In genomic region chr6:88800735-88801134, GRCm38 (mm10) we compare ENCODE assay signal across 13 mouse cellular contexts. TPM values are rescaled to one million over a fixed set of nuclear protein-coding genes. Genes with fewer than 3 reads are reported as not detected.
DNase-seq lines count a peak whose midpoint lies in the region; ATAC-seq and TF ChIP-seq lines count a peak whose summit lies in the region.
"Had no signal": no experiment of that assay in that cellular context is flagged by ENCODE, and none has a peak within 500 bp of the region (broad histone marks: within the 10 kb centered on the region; RNA-seq: fewer than 3 reads in every experiment).

No protein-coding gene starts in this region.

- no peak for DNase-seq in hindbrain, embryonic 11.5 days (ENCODE audit: low spot score)
- DNase-seq in midbrain, postnatal 0 days (ENCODE audit: low spot score) = peak; percentile 75
- no peak for DNase-seq in midbrain, embryonic 11.5 days (ENCODE audit: low spot score, missing footprints)
- DNase-seq in cerebellum, postnatal 36 days = peak; percentile 88
- no peak for DNase-seq in thymus, postnatal 10 days (ENCODE audit: low spot score in 2 of 2)
- no peak for DNase-seq in testis, postnatal 10 days (ENCODE audit: low spot score)
- DNase-seq: kidney, adult 9 months; midbrain, embryonic 14.5 days had no signal

- no peak overlapping the region for H3K9ac ChIP-seq in hindbrain, embryonic 15.5 days
- H3K9ac ChIP-seq in hindbrain, embryonic 11.5 days (ENCODE audit: low read depth, low read length) = no peak overlapping the region
- no peak overlapping the region for H3K9ac ChIP-seq in midbrain, postnatal 0 days (replicated peaks; ENCODE audit: low read length, poor library complexity, severe bottlenecking)
- H3K9ac ChIP-seq in midbrain, embryonic 11.5 days (ENCODE audit: low read length) = no peak overlapping the region
- H3K9ac ChIP-seq: neural tube, embryonic 15.5 days had no signal

- H3K27ac ChIP-seq in hindbrain, embryonic 15.5 days (replicated peaks) = no peak overlapping the region
- no peak overlapping the region for H3K27ac ChIP-seq in hindbrain, embryonic 11.5 days (ENCODE audit: low read depth, low read length)
- H3K27ac ChIP-seq in midbrain, postnatal 0 days (ENCODE audit: low read depth, low read length) = no peak overlapping the region
- no peak overlapping the region for H3K27ac ChIP-seq in midbrain, embryonic 11.5 days (ENCODE audit: low read depth, low read length)
- H3K27ac ChIP-seq: neural tube, embryonic 15.5 days had no signal

- H3K27me3 ChIP-seq in hindbrain, embryonic 15.5 days = no peaks in the 10 kb centered on the region
- H3K27me3 ChIP-seq in hindbrain, embryonic 11.5 days (ENCODE audit: control insufficient read depth, insufficient read depth, low read length) = no peaks in the 10 kb centered on the region
- H3K27me3 ChIP-seq in midbrain, postnatal 0 days (ENCODE audit: insufficient read depth, low read length) = no peaks in the 10 kb centered on the region
- no peaks in the 10 kb centered on the region for H3K27me3 ChIP-seq in midbrain, embryonic 11.5 days (ENCODE audit: control insufficient read depth, insufficient read depth, low read length)
- H3K27me3 ChIP-seq: CH12.LX; neural tube, embryonic 15.5 days had no signal

- ATAC-seq in hindbrain, embryonic 15.5 days (ENCODE audit: low FRiP score, low read depth) = peak; percentile 46; the same call in 1 of the 2 replicates
- no peak for ATAC-seq in hindbrain, embryonic 11.5 days (ENCODE audit: low FRiP score)
- no peak for ATAC-seq in midbrain, postnatal 0 days (ENCODE audit: low FRiP score)
- no peak for ATAC-seq in midbrain, embryonic 11.5 days (ENCODE audit: low FRiP score)
- ATAC-seq: forebrain, embryonic 14.5 days; lung, postnatal 0 days had no signal

- no peak overlapping the region for H3K4me2 ChIP-seq in hindbrain, embryonic 15.5 days
- no peak overlapping the region for H3K4me2 ChIP-seq in hindbrain, embryonic 11.5 days (replicated peaks; ENCODE audit: low read depth, low read length)
- H3K4me2 ChIP-seq in midbrain, postnatal 0 days (ENCODE audit: low read depth, low read length, poor library complexity, severe bottlenecking) = no peak overlapping the region
- no peak overlapping the region for H3K4me2 ChIP-seq in midbrain, embryonic 11.5 days
- H3K4me2 ChIP-seq: neural tube, embryonic 15.5 days had no signal

- no peaks in the 10 kb centered on the region for H3K4me1 ChIP-seq in hindbrain, embryonic 15.5 days (replicated peaks)
- H3K4me1 ChIP-seq in hindbrain, embryonic 11.5 days (replicated peaks; ENCODE audit: control insufficient read depth, insufficient read depth, low read length) = peaks cover 3% of the 10 kb centered on the region; the same call in 1 of the 2 replicates
- H3K4me1 ChIP-seq in midbrain, postnatal 0 days (ENCODE audit: insufficient read depth, low read length) = no peaks in the 10 kb centered on the region
- no peaks in the 10 kb centered on the region for H3K4me1 ChIP-seq in midbrain, embryonic 11.5 days (ENCODE audit: control insufficient read depth, insufficient read depth, low read length)
- H3K4me1 ChIP-seq: neural tube, embryonic 15.5 days had no signal

- no peak overlapping the region for H3K4me3 ChIP-seq in hindbrain, embryonic 15.5 days
- no peak overlapping the region for H3K4me3 ChIP-seq in hindbrain, embryonic 11.5 days (ENCODE audit: low read depth, low read length)
- H3K4me3 ChIP-seq in midbrain, postnatal 0 days (ENCODE audit: low read depth, low read length) = no peak overlapping the region
- no peak overlapping the region for H3K4me3 ChIP-seq in midbrain, embryonic 11.5 days (ENCODE audit: low read depth, low read length)
- H3K4me3 ChIP-seq: neural tube, embryonic 15.5 days had no signal

- H3K9me3 ChIP-seq in hindbrain, embryonic 15.5 days = no peaks in the 10 kb centered on the region
- H3K9me3 ChIP-seq in hindbrain, embryonic 11.5 days (ENCODE audit: control insufficient read depth, low read length) = no peaks in the 10 kb centered on the region
- no peaks in the 10 kb centered on the region for H3K9me3 ChIP-seq in midbrain, postnatal 0 days (ENCODE audit: low read length)
- H3K9me3 ChIP-seq in midbrain, embryonic 11.5 days (ENCODE audit: control insufficient read depth, low read length) = no peaks in the 10 kb centered on the region
- H3K9me3 ChIP-seq: neural tube, embryonic 15.5 days had no signal

- no peak for TF ChIP-seq CTCF in midbrain, postnatal 0 days (IDR thresholded peaks at IDR 0.05)

- H3K36me3 ChIP-seq in hindbrain, embryonic 15.5 days = no peaks in the 10 kb centered on the region
- no peaks in the 10 kb centered on the region for H3K36me3 ChIP-seq in hindbrain, embryonic 11.5 days (ENCODE audit: control insufficient read depth, insufficient read depth, low read length)
- no peaks in the 10 kb centered on the region for H3K36me3 ChIP-seq in midbrain, postnatal 0 days (ENCODE audit: insufficient read depth, low read length)
- no peaks in the 10 kb centered on the region for H3K36me3 ChIP-seq in midbrain, embryonic 11.5 days (ENCODE audit: control insufficient read depth, insufficient read depth, low read length)
- H3K36me3 ChIP-seq: neural tube, embryonic 15.5 days had no signal

- 49% methylated on average over 3 of the region's 3 CpGs for WGBS in hindbrain, embryonic 15.5 days
- WGBS in hindbrain, embryonic 11.5 days = 60% methylated on average over 3 of the region's 3 CpGs
- 66% methylated on average over 3 of the region's 3 CpGs for WGBS in midbrain, postnatal 0 days
- 67% methylated on average over 3 of the region's 3 CpGs for WGBS in midbrain, embryonic 11.5 days

RNA-seq across cellular contexts. Expression of gene Abtb1, which starts 41.0 kb away (rescaled TPM):
- polyA plus RNA-seq in hindbrain, embryonic 15.5 days (2015; fragmentation: Nextera tagmentation; extraction: Ambion mirVana) = 38.2 and 40.3 TPM in 2 replicates
- polyA plus RNA-seq in hindbrain, embryonic 11.5 days (2014; fragmentation: Nextera tagmentation; extraction: Ambion mirVana) = 16.1 and 18.4 TPM in 2 replicates
- total RNA-seq in midbrain, postnatal 0 days (2014; rRNA removed) = 60.2 and 65.7 TPM in 2 replicates
- 29.2 and 34.9 TPM in 2 replicates for polyA plus RNA-seq in midbrain, postnatal 0 days (2015; fragmentation: Nextera tagmentation; extraction: Ambion mirVana)
- 15.4 and 17.4 TPM in 2 replicates for polyA plus RNA-seq in midbrain, embryonic 11.5 days (2014; fragmentation: Nextera tagmentation; extraction: Ambion mirVana)

Comparison
In these comparisons a context has a peak if more than half of its experiments do, and no peak if none do; other contexts are left out.
1. DNase-seq: peak in midbrain, postnatal 0 days (single experiment) and cerebellum, postnatal 36 days (2 of 2); none in hindbrain, embryonic 11.5 days (single experiment), midbrain, embryonic 11.5 days (single experiment), thymus, postnatal 10 days (0 of 2) and testis, postnatal 10 days (single experiment).